Mouse (Mus musculus): ENCODE results near the gene Tmem102.

The Tmem102 gene

GRCm38 (mm10) chr11:69804972-69805909 is at the start of gene Tmem102:
Gene Tmem102, minus strand, starts transcription at chr11:69805624.
- DNase-seq (ENCODE audit: low spot score in 2 of 2), result no peak

- DNase-seq (ENCODE audit: low spot score in 2 of 2), result no peak
These were observed 49.3 kb upstream of the Tmem102 start for GRCm38 (mm10) chr11:69854680-69855079.

DNA sequence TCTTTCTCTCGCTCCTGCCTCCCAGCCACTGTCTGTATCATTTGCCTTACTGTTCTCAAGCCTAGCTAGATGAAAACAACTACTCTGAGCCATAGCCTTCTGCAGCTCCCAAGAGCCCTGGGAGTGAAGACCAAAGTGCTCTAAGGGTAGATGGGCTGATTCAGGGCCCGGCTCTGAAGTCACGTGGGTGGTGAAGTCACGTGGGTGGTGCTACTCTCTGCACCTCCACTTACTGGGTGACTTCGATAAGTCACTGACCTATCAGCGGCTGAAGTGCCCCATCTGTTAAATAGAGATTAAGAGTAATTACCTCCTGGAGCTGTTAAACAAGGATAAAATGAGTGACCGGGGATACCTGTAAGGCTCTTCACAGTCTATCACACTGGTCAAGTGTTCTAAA is 48.6 kb upstream of the Tmem102 start:
- DNase-seq (ENCODE audit: low spot score in 2 of 2), result peak; percentile 71 to 82

DNA sequence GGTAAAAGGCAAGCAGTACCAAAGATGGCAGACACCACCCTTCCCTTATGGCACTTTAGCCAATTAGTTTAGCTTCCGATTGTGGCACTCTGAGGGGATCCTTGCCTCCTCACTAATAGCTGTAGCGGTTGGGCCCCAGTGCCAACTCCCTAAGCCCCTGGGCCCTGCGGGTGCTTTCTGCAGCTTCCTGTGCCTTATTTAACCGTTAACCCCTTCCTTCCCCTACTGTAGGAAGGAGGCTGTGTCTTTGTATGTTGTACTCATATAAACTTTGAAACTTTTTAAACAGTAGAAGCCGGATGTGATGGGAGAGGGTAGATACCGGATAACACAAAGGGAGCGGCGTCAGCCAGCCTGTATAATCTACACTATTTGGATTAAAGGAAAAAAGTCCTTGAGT is 45.3 kb upstream of the Tmem102 start:
- no peak for DNase-seq (ENCODE audit: low spot score in 2 of 2)

- no peak for DNase-seq (ENCODE audit: low spot score in 2 of 2)
These were observed 44.5 kb upstream of the Tmem102 start for GRCm38 (mm10) chr11:69849884-69850283.

DNA sequence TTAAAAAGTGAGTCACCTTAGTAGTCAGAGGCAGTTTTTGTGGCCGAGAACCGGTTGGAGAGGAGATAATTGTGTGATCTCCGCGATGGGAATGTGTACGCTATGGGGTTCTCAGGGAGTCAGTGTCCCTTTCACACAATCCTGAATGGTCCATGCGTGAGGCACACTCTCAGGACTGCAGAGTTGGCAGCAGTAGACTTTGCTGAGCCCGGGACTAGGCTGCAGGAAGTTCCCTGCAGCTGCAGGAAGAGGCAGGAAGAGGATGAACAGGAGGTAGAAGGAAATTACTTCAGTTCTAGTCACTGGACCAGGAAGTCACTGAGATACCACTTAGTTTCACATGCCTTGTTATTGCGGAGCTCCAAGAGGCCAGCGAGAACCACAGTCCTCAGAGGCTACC is 43.7 kb upstream of the Tmem102 start:
- no peak for DNase-seq (ENCODE audit: low spot score in 2 of 2)

- no peak for DNase-seq (ENCODE audit: low spot score in 2 of 2)
These were observed 42.6 kb upstream of the Tmem102 start for GRCm38 (mm10) chr11:69848021-69848420.

GRCm38 (mm10) chr11:69846738-69847688 is 41.6 kb upstream of the Tmem102 start:
- no peak for DNase-seq (ENCODE audit: low spot score in 2 of 2)

DNA sequence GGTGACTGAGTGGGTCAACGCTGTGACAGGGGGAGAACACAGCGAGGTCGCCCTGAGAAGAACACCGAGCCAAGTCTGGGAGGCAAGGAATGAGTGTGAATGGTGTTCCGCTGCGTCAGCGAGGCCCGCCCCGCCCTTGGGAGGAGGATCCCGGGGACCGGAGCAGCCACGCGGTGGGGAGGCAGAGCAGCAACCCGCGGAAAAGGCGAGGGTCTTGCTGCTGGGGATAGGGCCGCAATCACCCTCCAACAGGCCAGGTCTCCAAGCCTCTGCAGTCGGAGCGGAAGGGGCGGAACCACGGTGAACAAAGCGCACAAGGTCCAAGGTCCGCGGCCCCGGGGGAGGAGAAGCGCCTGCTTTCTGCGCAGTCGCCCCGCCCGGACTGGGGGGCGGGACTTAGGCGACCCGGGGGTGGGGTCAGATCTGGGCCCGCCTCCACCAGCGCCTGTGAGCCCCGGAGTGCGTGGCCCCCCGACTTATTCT is 40.8 kb upstream of the Tmem102 start, which contains the start of gene Plscr3:
Plscr3 (plus strand) TSS at position 179 of the 483 bp plus-strand sequence.
- peak; percentile 88 to 92 for DNase-seq (ENCODE audit: low spot score in 2 of 2)

DNA sequence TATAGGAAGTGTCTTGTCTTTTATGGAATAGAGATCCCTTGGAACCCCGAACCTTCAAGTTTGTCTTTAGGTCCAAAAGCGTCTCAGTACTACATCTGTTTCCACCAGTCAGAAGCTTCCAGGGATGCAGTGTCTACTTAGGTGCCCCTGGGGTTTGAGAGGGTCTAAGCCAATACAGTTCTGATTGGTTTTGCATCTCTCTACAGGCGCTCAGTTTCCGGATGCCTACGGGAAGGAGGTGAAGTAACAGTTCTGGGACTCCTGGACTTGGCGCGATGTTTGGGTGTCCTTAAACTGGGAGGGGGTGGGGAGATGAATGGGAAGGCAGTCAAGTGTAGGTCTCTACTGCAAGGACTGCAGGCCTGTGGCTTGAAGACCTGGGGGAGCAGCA is 33.3 kb upstream of the Tmem102 start:
- no peak for DNase-seq (ENCODE audit: low spot score in 2 of 2)

DNA sequence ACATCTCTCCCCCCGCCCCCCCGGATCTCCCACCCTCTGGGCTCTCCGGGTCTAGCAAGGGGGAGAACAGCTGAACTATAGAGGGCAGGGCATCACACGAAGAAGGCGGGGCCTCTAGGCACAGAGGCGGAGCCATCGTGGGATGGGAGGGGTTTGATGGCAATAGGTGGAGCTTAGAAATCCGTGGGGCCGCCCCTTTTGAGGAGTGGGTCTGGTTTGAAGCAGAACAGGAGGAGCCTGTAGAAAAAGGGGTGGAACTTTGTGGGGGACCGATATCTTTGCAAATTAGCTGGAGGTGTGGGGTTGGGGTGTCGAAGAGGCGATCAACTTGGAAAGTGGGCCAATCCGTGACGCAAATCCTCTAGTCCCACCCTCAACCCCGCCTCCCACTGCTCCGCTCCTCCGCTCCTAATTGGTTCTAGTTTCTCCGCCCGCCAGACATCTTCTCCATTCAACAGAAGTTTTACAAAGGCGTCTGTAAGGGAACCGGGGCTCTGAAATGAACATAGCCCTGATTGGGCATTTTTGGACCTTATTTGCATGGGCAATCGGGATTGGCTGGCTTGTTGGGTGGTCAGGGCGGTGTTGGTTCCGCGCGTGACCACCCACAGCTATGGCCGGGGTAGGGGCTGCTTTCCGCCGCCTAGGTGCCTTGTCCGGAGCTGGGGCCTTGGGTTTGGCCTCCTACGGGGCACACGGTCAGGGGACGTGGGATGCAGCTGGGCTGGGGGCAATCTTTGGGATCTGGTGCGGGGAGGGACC is 32.7 kb upstream of the Tmem102 start, which contains the start of gene Tmem256:
Tmem256 (plus strand) TSS at position 563 of the 762 bp plus-strand sequence.
- DNase-seq (ENCODE audit: low spot score in 2 of 2), result peak; percentile 92 to 96

DNA sequence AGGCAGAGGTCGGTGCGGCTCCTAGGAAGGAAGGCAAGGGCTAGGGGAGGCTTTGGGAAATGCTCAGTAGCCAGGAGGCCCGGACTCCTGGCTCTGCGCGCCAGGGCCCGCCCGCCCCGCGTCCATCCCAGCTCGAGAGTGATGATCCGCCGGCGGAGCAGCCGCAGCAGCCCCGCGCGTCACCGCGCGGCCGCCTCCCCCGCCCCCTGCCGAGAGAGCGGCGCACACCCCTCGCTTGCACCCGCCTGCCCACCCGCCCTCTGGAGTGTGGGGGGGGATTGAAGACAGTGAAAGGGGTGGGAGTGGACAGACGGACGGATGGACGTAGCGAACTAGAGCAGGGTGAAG is 32.2 kb upstream of the Tmem102 start, which contains the start of gene Nlgn2:
Nlgn2 (minus strand) TSS at position 181 of the 348 bp plus-strand sequence.
- no peak for DNase-seq (ENCODE audit: low spot score in 2 of 2)

GRCm38 (mm10) chr11:69836703-69837576 is 31.5 kb upstream of the Tmem102 start:
- no peak for DNase-seq (ENCODE audit: low spot score in 2 of 2)

DNA sequence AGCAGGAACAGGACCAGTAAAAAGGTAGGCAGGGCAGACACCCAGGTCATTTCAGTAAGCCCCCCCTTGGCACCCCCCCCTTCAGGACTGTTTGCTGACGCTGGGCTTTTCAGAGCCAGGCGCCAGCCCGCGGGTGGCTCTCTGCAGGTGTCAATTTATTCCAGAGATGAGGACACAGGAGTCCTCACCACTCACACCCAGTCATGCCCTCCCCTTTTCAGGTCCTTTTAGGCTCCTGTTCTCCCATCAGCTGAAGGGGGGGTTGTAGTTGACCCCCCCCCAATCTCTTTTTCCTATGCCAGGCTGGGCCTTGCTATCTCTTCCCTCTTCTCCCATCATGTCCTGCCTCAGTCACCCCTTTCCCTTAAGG is 30.5 kb upstream of the Tmem102 start:
- DNase-seq (ENCODE audit: low spot score in 2 of 2), result no peak

DNA sequence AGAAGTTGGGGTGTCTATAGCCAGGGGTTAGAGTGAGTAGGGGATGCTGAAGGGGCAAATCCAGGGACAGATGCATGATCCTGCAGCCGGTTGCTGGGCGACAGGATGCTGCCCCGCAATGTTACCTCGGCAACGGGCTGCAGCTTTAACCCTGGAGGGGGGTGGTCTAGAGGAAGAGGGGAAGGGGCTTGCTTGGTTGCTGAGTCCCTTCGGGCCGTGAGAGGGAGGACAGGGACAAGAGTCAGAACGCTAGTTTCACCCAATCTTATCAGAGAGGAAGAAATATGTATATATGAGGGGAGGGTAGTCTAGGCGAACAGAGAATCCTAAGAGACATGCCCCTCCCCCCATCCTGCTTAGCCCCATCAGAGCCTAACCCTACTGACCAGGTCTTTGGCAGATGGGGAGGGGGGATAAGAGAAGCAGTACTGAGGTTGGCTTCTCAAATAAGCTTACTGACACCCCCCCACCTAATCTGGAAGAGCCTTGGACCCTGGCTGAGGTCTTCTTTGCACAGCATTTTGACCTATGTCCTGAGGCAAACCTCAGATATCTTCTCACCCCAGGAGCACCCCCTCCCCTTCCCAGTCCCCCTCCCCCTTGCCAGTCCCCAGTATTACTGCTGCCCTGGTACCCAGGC is 30.0 kb upstream of the Tmem102 start:
- DNase-seq (ENCODE audit: low spot score in 2 of 2), result no peak

DNA sequence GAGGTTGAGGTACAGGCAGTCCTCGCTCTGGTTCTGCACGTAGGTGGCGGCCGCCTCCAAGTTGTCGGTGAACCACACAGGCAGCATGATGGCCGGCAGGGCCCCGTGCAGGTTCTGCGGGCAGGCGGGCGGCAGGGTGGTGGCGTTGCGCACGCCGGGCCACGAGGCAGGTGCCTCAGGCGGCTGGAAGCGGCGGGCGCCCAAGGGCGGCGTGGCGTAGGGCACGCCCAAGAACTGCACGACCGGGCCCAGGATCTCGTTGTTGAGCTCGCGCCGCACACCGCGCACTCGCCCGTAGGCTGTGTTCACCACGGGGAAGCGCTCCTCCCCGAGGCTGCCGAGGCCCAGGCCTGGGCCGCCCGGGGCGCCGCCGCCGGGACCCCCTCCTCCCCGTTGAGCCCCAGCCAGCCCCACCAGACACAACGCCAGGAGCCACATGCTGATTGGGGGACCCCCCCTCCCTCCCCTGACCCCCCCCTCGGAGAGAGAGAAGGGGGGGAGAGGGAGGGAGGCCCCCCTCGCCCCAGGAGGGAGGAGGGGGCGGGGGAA is 28.7 kb upstream of the Tmem102 start:
- DNase-seq (ENCODE audit: low spot score in 2 of 2), result peak; percentile 52 to 54

- DNase-seq (ENCODE audit: low spot score in 2 of 2), result no peak
These were observed 28.1 kb upstream of the Tmem102 start for GRCm38 (mm10) chr11:69833554-69833953.

- no peak for DNase-seq (ENCODE audit: low spot score in 2 of 2)
These were observed 23.4 kb upstream of the Tmem102 start for GRCm38 (mm10) chr11:69828832-69829231.

GRCm38 (mm10) chr11:69823456-69823855 is 18.0 kb upstream of the Tmem102 start:
- no peak for DNase-seq (ENCODE audit: low spot score in 2 of 2)

Data from spleen, postnatal 36 days (tissue).